In the genomic region with DNA sequence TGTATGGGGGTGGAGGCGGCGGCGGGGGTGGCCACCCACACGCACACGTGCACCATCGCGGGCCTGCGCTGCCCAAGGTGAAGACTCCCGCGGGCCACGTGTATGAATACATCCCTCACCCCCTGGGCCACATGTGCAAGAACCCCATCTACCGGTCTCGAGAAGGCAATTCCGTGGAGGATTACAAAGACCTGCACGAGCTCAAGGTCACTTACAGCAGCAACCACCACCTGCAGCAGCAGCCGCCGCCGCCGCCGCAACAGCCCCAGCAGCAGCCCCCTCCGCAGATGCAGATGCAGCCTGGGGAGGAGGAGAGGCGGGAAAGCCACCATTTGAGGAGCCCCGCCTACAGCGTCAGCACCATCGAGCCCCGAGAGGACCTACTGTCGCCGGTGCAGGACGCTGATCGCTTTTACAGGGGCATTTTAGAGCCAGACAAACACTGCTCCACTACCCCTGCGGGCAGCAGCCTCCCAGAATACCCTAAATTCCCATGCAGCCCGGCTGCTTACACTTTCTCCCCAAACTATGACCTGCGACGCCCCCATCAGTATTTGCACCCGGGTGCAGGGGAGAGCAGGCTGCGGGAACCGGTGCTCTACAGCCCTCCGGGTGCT, we compare ENCODE assay signal across 8 mouse cellular contexts. TPM values are rescaled to one million over a fixed set of nuclear protein-coding genes. Genes with fewer than 3 reads are reported as not detected.
DNase-seq lines count a peak whose midpoint lies in the region; ATAC-seq and TF ChIP-seq lines count a peak whose summit lies in the region.

No protein-coding gene starts in this region.

- peak overlapping the region; percentile 63 for H3K4me3 ChIP-seq in heart, embryonic 13.5 days
- peak overlapping the region; percentile 51 for H3K4me3 ChIP-seq in forebrain, embryonic 13.5 days
- H3K4me3 ChIP-seq in layer of hippocampus, adult 2 months: peak overlapping the region; percentile 49
- H3K4me3 ChIP-seq in midbrain, embryonic 14.5 days (replicated peaks; ENCODE audit: low read depth, low read length): peak overlapping the region; percentile 32

- no peak for DNase-seq in heart, adult 18-20 months
- DNase-seq in layer of hippocampus, adult 2 months (ENCODE audit: low spot score in 2 of 2): peak; percentile 26 to 40
- DNase-seq in midbrain, embryonic 14.5 days: peak; percentile 62
- no peak for DNase-seq in urinary bladder, postnatal 25 days (ENCODE audit: low spot score)

- no peaks in the 10 kb centered on the region for H3K36me3 ChIP-seq in heart, embryonic 13.5 days
- peaks cover 4% of the 10 kb centered on the region for H3K36me3 ChIP-seq in forebrain, embryonic 13.5 days (ENCODE audit: poor library complexity, severe bottlenecking)
- peaks cover 4% of the 10 kb centered on the region; the same call in 1 of the 2 replicates for H3K36me3 ChIP-seq in midbrain, embryonic 14.5 days (ENCODE audit: control insufficient read depth, insufficient read depth, low read length)

- WGBS in heart, embryonic 13.5 days: 2% methylated on average over 36 of the region's 38 CpGs
- 1% methylated on average over 38 of the region's 38 CpGs for WGBS in forebrain, embryonic 13.5 days
- WGBS in midbrain, embryonic 14.5 days: 1% methylated on average over 38 of the region's 38 CpGs

- peaks cover 14% of the 10 kb centered on the region for H3K4me1 ChIP-seq in heart, embryonic 13.5 days
- H3K4me1 ChIP-seq in forebrain, embryonic 13.5 days: peaks cover 27% of the 10 kb centered on the region
- H3K4me1 ChIP-seq in midbrain, embryonic 14.5 days (ENCODE audit: control insufficient read depth, insufficient read depth, low read length): peaks cover 21% of the 10 kb centered on the region

- H3K9me3 ChIP-seq in heart, embryonic 13.5 days: no peaks in the 10 kb centered on the region
- no peaks in the 10 kb centered on the region for H3K9me3 ChIP-seq in forebrain, embryonic 13.5 days (replicated peaks)
- H3K9me3 ChIP-seq in midbrain, embryonic 14.5 days (ENCODE audit: control insufficient read depth, low read length): no peaks in the 10 kb centered on the region

- peak overlapping the region; percentile 96 for H3K4me2 ChIP-seq in heart, embryonic 13.5 days
- H3K4me2 ChIP-seq in forebrain, embryonic 13.5 days: peak overlapping the region; percentile 88
- H3K4me2 ChIP-seq in midbrain, embryonic 14.5 days (ENCODE audit: low read length): peak overlapping the region; percentile 68

- H3K27ac ChIP-seq in heart, embryonic 13.5 days (replicated peaks): peak overlapping the region; percentile 36; the same call in 1 of the 2 replicates
- no peak overlapping the region for H3K27ac ChIP-seq in forebrain, embryonic 13.5 days
- H3K27ac ChIP-seq in layer of hippocampus, adult 2 months: peak overlapping the region; percentile 62
- no peak overlapping the region for H3K27ac ChIP-seq in midbrain, embryonic 14.5 days (replicated peaks; ENCODE audit: low read depth, low read length)

- H3K9ac ChIP-seq in heart, embryonic 13.5 days: peak overlapping the region; percentile 83
- H3K9ac ChIP-seq in forebrain, embryonic 13.5 days: peak overlapping the region; percentile 70
- peak overlapping the region; percentile 48 for H3K9ac ChIP-seq in midbrain, embryonic 14.5 days (replicated peaks; ENCODE audit: low read length)

- H3K27me3 ChIP-seq in heart, embryonic 13.5 days (replicated peaks): peaks cover 43% of the 10 kb centered on the region
- peaks cover 8% of the 10 kb centered on the region; the same call in 1 of the 2 replicates for H3K27me3 ChIP-seq in forebrain, embryonic 13.5 days
- H3K27me3 ChIP-seq in midbrain, embryonic 14.5 days (ENCODE audit: control insufficient read depth, insufficient read depth, low read length): no peaks in the 10 kb centered on the region

- no peak for ATAC-seq in heart, embryonic 13.5 days (ENCODE audit: extremely low read depth, insufficient number of reproducible peaks, low FRiP score, low TSS enrichment)
- peak; percentile 51 for ATAC-seq in cerebellum, adult (ENCODE audit: insufficient number of reproducible peaks, low FRiP score, low TSS enrichment)
- ATAC-seq in forebrain, embryonic 13.5 days: peak; percentile 66
- peak; percentile 53; the same call in 1 of the 2 replicates for ATAC-seq in midbrain, embryonic 14.5 days (ENCODE audit: low FRiP score, low TSS enrichment)
- ATAC-seq in inflammation-experienced regulatory T-cells, adult 6 months: no peak

- TF ChIP-seq CTCF in layer of hippocampus, adult 2 months (conservative IDR thresholded peaks at IDR 0.05): no peak

RNA-seq across cellular contexts. Expression of gene Slitrk5, which starts 6.3 kb away (rescaled TPM):
- 12.5 and 13.1 TPM in 2 replicates for polyA plus RNA-seq in heart, embryonic 13.5 days (2015; fragmentation: Nextera tagmentation; extraction: Ambion mirVana)
- total RNA-seq in heart, adult 18-20 months (2021): under 1 TPM in 1 of 2 experiments, not detected in 1; 0.05 TPM
- polyA plus RNA-seq in forebrain, embryonic 13.5 days (2015; fragmentation: Nextera tagmentation; extraction: Ambion mirVana): 16.1 and 18.6 TPM in 2 replicates
- 100 to 1,000 TPM; 107 to 111 TPM for total RNA-seq in layer of hippocampus, adult 2 months (2021)
- 28.7 and 31.0 TPM in 2 replicates for polyA plus RNA-seq in midbrain, embryonic 14.5 days (2014; fragmentation: Nextera tagmentation; extraction: Ambion mirVana)
- not detected for polyA plus RNA-seq in inflammation-experienced regulatory T-cells, adult 6 months (2017; shearing (Covaris generic))

Comparison
In these comparisons a context has a peak if more than half of its experiments do, and no peak if none do; other contexts are left out.
1. ATAC-seq: peak in cerebellum, adult (single experiment), forebrain, embryonic 13.5 days (single experiment) and midbrain, embryonic 14.5 days (single experiment); none in heart, embryonic 13.5 days (single experiment) and inflammation-experienced regulatory T-cells, adult 6 months (single experiment).
2. H3K27ac ChIP-seq: peak in heart, embryonic 13.5 days (single experiment) and layer of hippocampus, adult 2 months (single experiment); none in forebrain, embryonic 13.5 days (single experiment) and midbrain, embryonic 14.5 days (single experiment).
3. DNase-seq: peak in layer of hippocampus, adult 2 months (2 of 2) and midbrain, embryonic 14.5 days (single experiment); none in heart, adult 18-20 months (0 of 2) and urinary bladder, postnatal 25 days (single experiment).
4. RNA of gene Slitrk5, which starts 6.3 kb away (polyA plus RNA-seq): 28.7 to 31.0 TPM in midbrain, embryonic 14.5 days, 16.1 to 18.6 TPM in forebrain, embryonic 13.5 days and 12.5 to 13.1 TPM in heart, embryonic 13.5 days; not detected in inflammation-experienced regulatory T-cells, adult 6 months; every median in the first group is over 10 times any median in the second.
5. Peak in every context shown above with its lines, with median percentiles within 50 percentile points of each other: H3K4me2 ChIP-seq, H3K4me3 ChIP-seq and H3K9ac ChIP-seq.